Mouse (Mus musculus) cerebellum, adult 2 months (tissue): ENCODE data around the gene Nudt21.

Experiments used
- CTCF ChIP-seq: fragments of 200-500 bp; IDR thresholded peaks from 2 replicates; pipeline ENCODE4 v1.5.1; 2011; ENCODE audit warnings: low read depth, mild to moderate bottlenecking, control low read depth, low read length, moderate library complexity, borderline replicate concordance; ENCODE audit not compliant: insufficient read depth
- POLR2A ChIP-seq: fragments of 200-500 bp; IDR thresholded peaks from 2 replicates; pipeline ENCODE4 v1.6.1; 2011; ENCODE audit warnings: low read length, control low read depth, borderline replicate concordance; ENCODE audit not compliant: insufficient read depth

GRCm38 (mm10) chr8:94052696-94053095 lies 15.9 kb upstream of the Nudt21 start:
- no peak for TF ChIP-seq POLR2A
- no peak for TF ChIP-seq CTCF
